11 mouse cellular contexts compared by ENCODE assay signal in genomic region chr1:93688154-93688553, GRCm38 (mm10). TPM values are rescaled to one million over a fixed set of nuclear protein-coding genes. Genes with fewer than 3 reads are reported as not detected.
DNase-seq lines count a peak whose midpoint lies in the region; ATAC-seq and TF ChIP-seq lines count a peak whose summit lies in the region.
"Had no signal": no experiment of that assay in that cellular context is flagged by ENCODE, and none has a peak within 500 bp of the region (broad histone marks: within the 10 kb centered on the region; RNA-seq: fewer than 3 reads in every experiment).

No protein-coding gene starts in this region.

- H3K4me3 ChIP-seq in gastrocnemius, adult 2 months: no peak overlapping the region
- no peak overlapping the region for H3K4me3 ChIP-seq in midbrain, embryonic 14.5 days (replicated peaks; ENCODE audit: low read depth, low read length)
- H3K4me3 ChIP-seq in midbrain, embryonic 16.5 days (ENCODE audit: low read depth, low read length): no peak overlapping the region
- H3K4me3 ChIP-seq in neural tube, embryonic 15.5 days (replicated peaks): no peak overlapping the region
- H3K4me3 ChIP-seq: embryonic facial prominence, embryonic 15.5 days had no signal

- 0 out of 2 replicates have a peak, but pooled peaks cover 8% of the 10 kb centered on the region for H3K4me1 ChIP-seq in midbrain, embryonic 14.5 days (ENCODE audit: control insufficient read depth, insufficient read depth, low read length)
- peaks cover 12% of the 10 kb centered on the region for H3K4me1 ChIP-seq in midbrain, embryonic 16.5 days (ENCODE audit: control insufficient read depth, insufficient read depth, low read length)
- H3K4me1 ChIP-seq in neural tube, embryonic 15.5 days: peaks cover 35% of the 10 kb centered on the region

- no peak overlapping the region for H3K4me2 ChIP-seq in midbrain, embryonic 14.5 days (ENCODE audit: low read length)
- no peak overlapping the region for H3K4me2 ChIP-seq in midbrain, embryonic 16.5 days (ENCODE audit: low read length)
- peak overlapping the region; percentile 78 for H3K4me2 ChIP-seq in neural tube, embryonic 15.5 days
- H3K4me2 ChIP-seq: embryonic facial prominence, embryonic 15.5 days had no signal

- H3K9ac ChIP-seq in midbrain, embryonic 14.5 days (replicated peaks; ENCODE audit: low read length): no peak overlapping the region
- no peak overlapping the region for H3K9ac ChIP-seq in midbrain, embryonic 16.5 days (ENCODE audit: low read depth, low read length)
- no peak overlapping the region for H3K9ac ChIP-seq in neural tube, embryonic 15.5 days (replicated peaks)
- H3K9ac ChIP-seq: embryonic facial prominence, embryonic 15.5 days had no signal

- ATAC-seq in midbrain, embryonic 14.5 days (ENCODE audit: low FRiP score, low TSS enrichment): no peak
- ATAC-seq in midbrain, embryonic 16.5 days: no peak; the same call in 1 of the 2 replicates
- no peak for ATAC-seq in neural tube, embryonic 15.5 days (ENCODE audit: low FRiP score)
- ATAC-seq in granulocyte monocyte progenitor cell, adult 5-6 weeks (replicated peaks; ENCODE audit: poor library complexity, severe bottlenecking): no peak

- no peaks in the 10 kb centered on the region for H3K9me3 ChIP-seq in midbrain, embryonic 14.5 days (ENCODE audit: control insufficient read depth, low read length)
- no peaks in the 10 kb centered on the region for H3K9me3 ChIP-seq in midbrain, embryonic 16.5 days (replicated peaks; ENCODE audit: control insufficient read depth, low read length, poor library complexity, severe bottlenecking)
- H3K9me3 ChIP-seq in neural tube, embryonic 15.5 days (replicated peaks): no peaks in the 10 kb centered on the region
- H3K9me3 ChIP-seq: embryonic facial prominence, embryonic 15.5 days had no signal

- H3K27me3 ChIP-seq in midbrain, embryonic 14.5 days (ENCODE audit: control insufficient read depth, insufficient read depth, low read length): no peaks in the 10 kb centered on the region
- no peaks in the 10 kb centered on the region; the same call in 1 of the 2 replicates for H3K27me3 ChIP-seq in midbrain, embryonic 16.5 days (ENCODE audit: control insufficient read depth, insufficient read depth, low read depth, low read length)
- no peaks in the 10 kb centered on the region; the same call in 1 of the 2 replicates for H3K27me3 ChIP-seq in neural tube, embryonic 15.5 days (replicated peaks)
- H3K27me3 ChIP-seq: embryonic facial prominence, embryonic 15.5 days had no signal

- intact Hi-C loops in gastrocnemius, adult 2 months (cut with DNase I): no loop called here
- intact Hi-C loops in heart, postnatal 14 days (cut with DNase I): loop anchor here (5.0 kb wide), 1 partner anchor 51 kb away; no protein-coding TSS in a partner anchor

- WGBS in midbrain, embryonic 14.5 days: 67% methylated on average over 8 of the region's 8 CpGs
- 69% methylated on average over 8 of the region's 8 CpGs for WGBS in midbrain, embryonic 16.5 days
- WGBS in neural tube, embryonic 15.5 days: 62% methylated on average over 8 of the region's 8 CpGs

- no peak for TF ChIP-seq CTCF in gastrocnemius, adult 2 months (IDR thresholded peaks at IDR 0.05)

- peak; percentile 12 for DNase-seq in gastrocnemius, postnatal 25 days
- DNase-seq in gastrocnemius, adult 2 months: no peak
- DNase-seq in midbrain, embryonic 14.5 days: peak; percentile 21
- peak; percentile 15 to 46 for DNase-seq in heart, postnatal 14 days
- no peak for DNase-seq in layer of hippocampus, postnatal 10 days (ENCODE audit: low spot score in 2 of 2)
- DNase-seq: cerebellum, adult 2 months; lung, postnatal 36 days had no signal

- H3K27ac ChIP-seq in gastrocnemius, adult 2 months: no peak overlapping the region
- no peak overlapping the region for H3K27ac ChIP-seq in midbrain, embryonic 14.5 days (replicated peaks; ENCODE audit: low read depth, low read length)
- no peak overlapping the region for H3K27ac ChIP-seq in midbrain, embryonic 16.5 days (ENCODE audit: low read length)
- no peak overlapping the region for H3K27ac ChIP-seq in neural tube, embryonic 15.5 days (replicated peaks)
- H3K27ac ChIP-seq: embryonic facial prominence, embryonic 15.5 days had no signal

- peaks cover 7% of the 10 kb centered on the region; the same call in 1 of the 2 replicates for H3K36me3 ChIP-seq in midbrain, embryonic 14.5 days (ENCODE audit: control insufficient read depth, insufficient read depth, low read length)
- no peaks in the 10 kb centered on the region; the same call in 1 of the 2 replicates for H3K36me3 ChIP-seq in midbrain, embryonic 16.5 days (ENCODE audit: control insufficient read depth, insufficient read depth, low read length)
- H3K36me3 ChIP-seq in neural tube, embryonic 15.5 days: peaks cover 3% of the 10 kb centered on the region; the same call in 1 of the 2 replicates

RNA-seq across cellular contexts. Expression of gene Bok, which starts 2.7 kb away (rescaled TPM):
- 1 to 10 TPM in 1 of 2 experiments, under 1 TPM in 1; 0.90 to 1.5 TPM for total RNA-seq in gastrocnemius, postnatal 25 days (2021)
- 1 to 10 TPM in 1 of 2 experiments, under 1 TPM in 1; 0.59 to 1.1 TPM for total RNA-seq in gastrocnemius, adult 2 months (2021)
- 77.6 and 87.4 TPM in 2 replicates for polyA plus RNA-seq in midbrain, embryonic 14.5 days (2014; fragmentation: Nextera tagmentation; extraction: Ambion mirVana)
- polyA plus RNA-seq in midbrain, embryonic 16.5 days (2015; fragmentation: Nextera tagmentation; extraction: Ambion mirVana): 99.0 and 102 TPM in 2 replicates
- total RNA-seq in heart, postnatal 14 days (2021): 1 to 10 TPM; 4.5 to 5.5 TPM
- 86.3 and 86.6 TPM in 2 replicates for polyA plus RNA-seq in neural tube, embryonic 15.5 days (2015; fragmentation: Nextera tagmentation; extraction: Ambion mirVana)
- total RNA-seq in layer of hippocampus, postnatal 10 days (2021): 10 to 100 TPM; 60.4 to 63.3 TPM
- 0.43 and 0.60 TPM in 2 replicates for total RNA-seq in granulocyte monocyte progenitor cell, adult 5-6 weeks (2014; fragmentation: Nextera tagmentation)
- total RNA-seq in granulocyte monocyte progenitor cell, adult 5-6 weeks (2017): 0.26 and 0.43 TPM in 2 replicates

RNA-seq across cellular contexts. Expression of gene Stk25, which starts 29.7 kb away (rescaled TPM):
- 10 to 100 TPM; 79.2 to 82.7 TPM for total RNA-seq in gastrocnemius, postnatal 25 days (2021)
- total RNA-seq in gastrocnemius, adult 2 months (2021): 10 to 100 TPM; 90.1 to 90.5 TPM
- polyA plus RNA-seq in midbrain, embryonic 14.5 days (2014; fragmentation: Nextera tagmentation; extraction: Ambion mirVana): 357 and 370 TPM in 2 replicates
- polyA plus RNA-seq in midbrain, embryonic 16.5 days (2015; fragmentation: Nextera tagmentation; extraction: Ambion mirVana): 347 and 394 TPM in 2 replicates
- 100 to 1,000 TPM in 1 of 2 experiments, 10 to 100 TPM in 1; 98.9 to 106 TPM for total RNA-seq in heart, postnatal 14 days (2021)
- polyA plus RNA-seq in neural tube, embryonic 15.5 days (2015; fragmentation: Nextera tagmentation; extraction: Ambion mirVana): 300 and 346 TPM in 2 replicates
- total RNA-seq in layer of hippocampus, postnatal 10 days (2021): 100 to 1,000 TPM; 353 to 378 TPM
- 53.5 and 65.0 TPM in 2 replicates for total RNA-seq in granulocyte monocyte progenitor cell, adult 5-6 weeks (2014; fragmentation: Nextera tagmentation)
- total RNA-seq in granulocyte monocyte progenitor cell, adult 5-6 weeks (2017): 30.9 and 38.5 TPM in 2 replicates

Comparison
In these comparisons a context has a peak if more than half of its experiments do, and no peak if none do; other contexts are left out.
1. DNase-seq: peak in gastrocnemius, postnatal 25 days (single experiment), midbrain, embryonic 14.5 days (single experiment) and heart, postnatal 14 days (2 of 2); none in gastrocnemius, adult 2 months (single experiment) and layer of hippocampus, postnatal 10 days (0 of 2).
2. RNA of gene Bok, which starts 2.7 kb away (total RNA-seq): 60.4 to 63.3 TPM in layer of hippocampus, postnatal 10 days; 4.5 to 5.5 TPM in heart, postnatal 14 days, 0.90 to 1.5 TPM in gastrocnemius, postnatal 25 days, 0.59 to 1.1 TPM in gastrocnemius, adult 2 months and 0.26 to 0.60 TPM in granulocyte monocyte progenitor cell, adult 5-6 weeks; every median in the first group is over 4 times any median in the second.